Mouse (Mus musculus): ENCODE results near the gene Mpdz. TPM values are rescaled to one million over a fixed set of nuclear protein-coding genes. Genes with fewer than 3 reads are reported as not detected.
A peak's percentile ranks its signal among the peaks of the same experiment; 100 is the strongest.

Gene Mpdz
- total and polyA plus RNA-seq, 3 experiments: 19.3 to 59.6 (median 57.7) TPM

DNA sequence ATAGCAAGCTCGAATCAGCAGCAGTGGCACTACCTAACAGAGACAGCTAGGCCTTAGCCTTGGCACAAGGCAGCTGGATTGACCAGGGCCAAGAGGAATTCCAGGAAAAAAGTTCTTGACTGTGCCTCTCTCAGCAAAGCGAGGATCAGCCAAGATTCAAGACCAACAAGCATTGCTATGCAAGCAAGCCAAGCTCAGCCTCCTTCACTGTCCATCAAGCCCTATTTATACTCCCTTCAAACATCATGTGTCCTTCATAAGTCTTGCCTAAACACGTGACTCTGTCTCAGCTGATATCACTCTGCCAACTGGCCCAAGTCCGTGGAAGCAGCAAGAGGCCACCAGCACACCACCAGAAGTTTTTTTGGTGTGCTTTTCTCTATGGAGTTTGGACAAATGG lies 6.8 kb upstream of the Mpdz start:
- intact Hi-C loops (cut with DNase I): no loop called here
- Histone ChIP-seq H3K36me3 (ENCODE audit: control insufficient read depth, insufficient read depth, low read length) (no peaks in the 10 kb centered on the region), H3K9ac (ENCODE audit: low read depth, low read length) (no peak overlapping the region), H3K4me3 (no peak overlapping the region), H3K27me3 (ENCODE audit: control insufficient read depth, insufficient read depth, low read length) (no peaks in the 10 kb centered on the region), H3K4me1 (ENCODE audit: control insufficient read depth, insufficient read depth, low read length) (no peaks in the 10 kb centered on the region; the same call in 1 of the 2 replicates), H3K79me2 (replicated peaks; ENCODE audit: control insufficient read depth, insufficient read depth, low read length) (no peaks in the 10 kb centered on the region), H3K27ac (no peak overlapping the region)
- 41% methylated on average over 4 of the region's 4 CpGs for WGBS
- DNase-seq: peak in 1 of 2 experiments; percentile 9
- no peak for TF ChIP-seq POLR2A (IDR thresholded peaks at IDR 0.05; ENCODE audit: insufficient read depth, low read depth, low read length)
- no peak for TF ChIP-seq EP300 (IDR thresholded peaks at IDR 0.05; ENCODE audit: insufficient read depth, low read depth, low read length)
- TF ChIP-seq CTCF (IDR thresholded peaks at IDR 0.05): no peak

DNA sequence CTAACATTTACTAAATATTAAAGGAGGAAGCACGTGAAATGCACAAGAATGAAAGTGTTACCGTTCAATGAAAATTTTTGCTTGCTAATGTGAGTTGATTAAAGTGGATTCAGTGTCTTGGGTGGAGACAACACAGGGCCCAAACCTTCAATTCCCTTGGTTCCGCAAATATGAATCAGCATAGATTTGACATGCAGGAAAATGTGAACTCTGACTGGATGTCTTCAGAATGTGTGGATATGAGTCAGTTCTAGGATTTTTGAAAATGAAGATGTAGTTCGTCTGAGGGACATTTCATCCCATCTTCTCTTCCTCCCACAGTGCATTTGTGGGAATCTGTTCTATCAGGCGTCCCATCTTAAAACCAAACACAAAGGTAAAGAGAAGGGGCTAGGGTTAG lies 951 bp upstream of the Mpdz start:
- no peak for DNase-seq
- Histone ChIP-seq H3K27ac (no peak overlapping the region), H3K36me3 (ENCODE audit: control insufficient read depth, insufficient read depth, low read length) (no peaks in the 10 kb centered on the region; the same call in 1 of the 2 replicates), H3K9ac (ENCODE audit: low read depth, low read length) (no peak overlapping the region), H3K79me2 (replicated peaks; ENCODE audit: control insufficient read depth, insufficient read depth, low read length) (peaks cover 3% of the 10 kb centered on the region; the same call in 1 of the 2 replicates), H3K27me3 (ENCODE audit: control insufficient read depth, insufficient read depth, low read length) (no peaks in the 10 kb centered on the region), H3K4me3 (no peak overlapping the region), H3K4me1 (ENCODE audit: control insufficient read depth, insufficient read depth, low read length) (peaks cover 5% of the 10 kb centered on the region)
- intact Hi-C loops (cut with DNase I): loop anchor here (5.0 kb wide), 1 partner anchor 266 kb away; no protein-coding TSS in a partner anchor
- 87% methylated on average over 5 of the region's 5 CpGs for WGBS
- TF ChIP-seq EP300 (IDR thresholded peaks at IDR 0.05; ENCODE audit: insufficient read depth, low read depth, low read length) (no peak), POLR2A (IDR thresholded peaks at IDR 0.05; ENCODE audit: insufficient read depth, low read depth, low read length) (no peak), CTCF (IDR thresholded peaks at IDR 0.05) (no peak)

DNA sequence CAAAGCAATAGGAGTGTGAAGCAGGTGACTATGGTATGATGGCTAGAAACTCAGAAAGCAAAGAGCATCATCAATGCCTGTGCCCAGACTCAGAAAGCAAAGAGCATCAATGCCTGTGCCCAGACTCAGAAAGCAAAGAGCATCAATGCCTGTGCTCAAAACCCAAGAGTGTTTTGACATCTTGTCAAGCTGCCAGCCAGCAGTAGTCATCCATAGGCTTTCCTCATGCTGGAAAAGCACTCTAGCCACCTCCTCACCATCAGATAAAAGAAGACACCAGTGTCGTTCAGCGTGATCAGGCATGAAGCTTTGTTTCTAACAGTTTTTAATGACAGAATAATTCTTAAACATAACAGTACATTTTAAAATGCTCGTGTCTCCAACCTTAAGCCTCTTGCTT lies 8.7 kb downstream of the Mpdz start:
- Histone ChIP-seq H3K79me2 (replicated peaks; ENCODE audit: control insufficient read depth, insufficient read depth, low read length) (peaks cover 11% of the 10 kb centered on the region), H3K27ac (no peak overlapping the region), H3K4me1 (ENCODE audit: control insufficient read depth, insufficient read depth, low read length) (peaks cover 7% of the 10 kb centered on the region), H3K9ac (ENCODE audit: low read depth, low read length) (no peak overlapping the region), H3K4me3 (no peak overlapping the region), H3K36me3 (ENCODE audit: control insufficient read depth, insufficient read depth, low read length) (peaks cover 8% of the 10 kb centered on the region), H3K27me3 (ENCODE audit: control insufficient read depth, insufficient read depth, low read length) (no peaks in the 10 kb centered on the region)
- 72% methylated on average over 3 of the region's 3 CpGs for WGBS
- no peak for TF ChIP-seq CTCF (IDR thresholded peaks at IDR 0.05)
- no peak for TF ChIP-seq POLR2A (IDR thresholded peaks at IDR 0.05; ENCODE audit: insufficient read depth, low read depth, low read length)
- no peak for DNase-seq
- intact Hi-C loops (cut with DNase I): no loop called here

DNA sequence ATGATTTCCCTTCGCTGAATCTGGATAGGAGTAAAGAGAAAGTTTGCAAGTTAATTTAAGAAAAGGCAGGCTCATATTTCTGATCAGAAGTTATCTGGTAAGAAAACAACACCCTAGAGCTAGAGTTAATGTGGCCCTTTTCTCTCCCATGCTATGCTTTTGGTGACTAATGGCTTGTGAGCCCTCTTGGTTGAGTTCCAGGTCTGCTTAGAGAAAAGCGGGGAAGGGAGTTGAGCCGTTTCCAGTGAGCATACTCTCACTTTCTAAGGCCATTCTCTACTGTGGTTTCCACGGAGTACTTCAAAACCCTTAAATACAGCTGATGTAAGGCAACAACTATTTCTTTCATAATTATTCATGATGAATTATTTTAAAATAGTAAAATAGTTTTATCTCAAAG lies 11.8 kb downstream of the Mpdz start:
- Histone ChIP-seq H3K4me3 (no peak overlapping the region), H3K4me1 (ENCODE audit: control insufficient read depth, insufficient read depth, low read length) (peaks cover 7% of the 10 kb centered on the region), H3K79me2 (replicated peaks; ENCODE audit: control insufficient read depth, insufficient read depth, low read length) (peaks cover 7% of the 10 kb centered on the region), H3K36me3 (ENCODE audit: control insufficient read depth, insufficient read depth, low read length) (peaks cover 8% of the 10 kb centered on the region), H3K27ac (peak overlapping the region; percentile 58), H3K27me3 (ENCODE audit: control insufficient read depth, insufficient read depth, low read length) (no peaks in the 10 kb centered on the region), H3K9ac (ENCODE audit: low read depth, low read length) (no peak overlapping the region)
- intact Hi-C loops (cut with DNase I): no loop called here
- 39% methylated on average over 4 of the region's 4 CpGs for WGBS
- no peak for TF ChIP-seq CTCF (IDR thresholded peaks at IDR 0.05)
- TF ChIP-seq POLR2A (IDR thresholded peaks at IDR 0.05; ENCODE audit: insufficient read depth, low read depth, low read length): no peak
- TF ChIP-seq EP300 (IDR thresholded peaks at IDR 0.05; ENCODE audit: insufficient read depth, low read depth, low read length): no peak
- no peak for DNase-seq

DNA sequence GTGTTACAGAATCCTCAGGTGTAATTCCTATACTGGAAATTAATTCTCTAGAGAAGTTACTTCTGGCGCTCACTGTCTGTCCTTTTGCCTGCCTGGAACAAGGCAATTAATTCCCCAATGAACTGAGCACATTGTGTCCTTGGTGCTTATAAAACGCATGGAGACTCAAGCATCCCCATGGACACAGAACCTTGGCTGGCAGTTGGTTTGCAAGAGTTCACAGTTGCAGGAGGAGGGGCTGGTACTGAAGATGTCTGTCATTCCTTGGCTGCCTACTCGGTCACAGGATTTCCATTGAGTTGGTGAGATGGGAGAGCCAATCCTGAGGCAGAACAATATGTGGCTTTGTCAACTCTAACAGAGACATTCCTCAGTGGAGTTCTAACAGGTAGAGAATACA lies 12.5 kb downstream of the Mpdz start:
- H3K9ac ChIP-seq (ENCODE audit: low read depth, low read length): no peak overlapping the region
- H3K4me1 ChIP-seq (ENCODE audit: control insufficient read depth, insufficient read depth, low read length): peaks cover 8% of the 10 kb centered on the region
- TF ChIP-seq CTCF (IDR thresholded peaks at IDR 0.05): no peak
- TF ChIP-seq EP300 (IDR thresholded peaks at IDR 0.05; ENCODE audit: insufficient read depth, low read depth, low read length): peak; percentile 43; the same call in 1 of the 2 replicates
- peaks cover 10% of the 10 kb centered on the region for H3K36me3 ChIP-seq (ENCODE audit: control insufficient read depth, insufficient read depth, low read length)
- intact Hi-C loops (cut with DNase I): no loop called here
- no peak overlapping the region for H3K4me3 ChIP-seq
- peak in 1 of 2 experiments; percentile 49 for DNase-seq
- H3K79me2 ChIP-seq (replicated peaks; ENCODE audit: control insufficient read depth, insufficient read depth, low read length): peaks cover 4% of the 10 kb centered on the region; the same call in 1 of the 2 replicates
- 49% methylated on average over 3 of the region's 3 CpGs for WGBS
- peak overlapping the region; percentile 58 for H3K27ac ChIP-seq
- H3K27me3 ChIP-seq (ENCODE audit: control insufficient read depth, insufficient read depth, low read length): no peaks in the 10 kb centered on the region

DNA sequence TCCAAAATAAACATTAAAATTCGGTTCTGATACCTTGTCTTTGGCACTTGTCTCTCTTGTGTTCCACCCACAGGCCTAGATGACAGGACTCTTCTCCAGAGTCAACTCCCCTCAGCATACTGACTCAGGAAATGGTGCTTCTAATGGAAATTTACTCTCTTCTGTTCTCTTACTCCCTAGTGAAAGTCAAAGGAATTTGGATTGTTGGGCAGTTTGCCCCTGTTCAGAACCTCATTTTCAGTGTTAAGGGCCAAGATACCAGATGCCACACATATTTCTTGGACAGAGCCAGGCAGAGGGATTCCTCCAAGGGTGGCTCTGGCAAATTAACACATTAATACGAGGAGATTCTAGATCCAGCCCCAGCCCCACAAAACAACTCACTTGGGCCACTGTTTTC lies 12.9 kb downstream of the Mpdz start:
- intact Hi-C loops (cut with DNase I): no loop called here
- 34% methylated on average over 2 of the region's 2 CpGs for WGBS
- H3K4me3 ChIP-seq: no peak overlapping the region
- H3K36me3 ChIP-seq (ENCODE audit: control insufficient read depth, insufficient read depth, low read length): peaks cover 11% of the 10 kb centered on the region
- H3K9ac ChIP-seq (ENCODE audit: low read depth, low read length): no peak overlapping the region
- peaks cover 4% of the 10 kb centered on the region; the same call in 1 of the 2 replicates for H3K79me2 ChIP-seq (replicated peaks; ENCODE audit: control insufficient read depth, insufficient read depth, low read length)
- TF ChIP-seq POLR2A (IDR thresholded peaks at IDR 0.05; ENCODE audit: insufficient read depth, low read depth, low read length) (no peak), CTCF (IDR thresholded peaks at IDR 0.05) (no peak), EP300 (IDR thresholded peaks at IDR 0.05; ENCODE audit: insufficient read depth, low read depth, low read length) (no peak)
- H3K27me3 ChIP-seq (ENCODE audit: control insufficient read depth, insufficient read depth, low read length): no peaks in the 10 kb centered on the region
- H3K4me1 ChIP-seq (ENCODE audit: control insufficient read depth, insufficient read depth, low read length): peaks cover 8% of the 10 kb centered on the region
- H3K27ac ChIP-seq: peak overlapping the region; percentile 58
- DNase-seq: peak in 1 of 2 experiments; percentile 30

All from heart, adult 2 months (tissue).